Mouse (Mus musculus) myocyte (in vitro differentiated cells): ENCODE measurements around the gene Shank2. TPM values are rescaled to one million over a fixed set of nuclear protein-coding genes. Genes with fewer than 3 reads are reported as not detected.

Experiments used
- H3K27me3 ChIP-seq: one replicate; pipeline ENCODE4 v1.6.1; 2011; ENCODE audit not compliant: control insufficient read depth, insufficient read depth, insufficient read length
- H3K36me3 ChIP-seq: one replicate; pipeline ENCODE4 v1.6.1; 2011; ENCODE audit not compliant: control insufficient read depth, insufficient read depth
- H3K4me2 ChIP-seq: one replicate; pipeline ENCODE4 v1.6.1; 2011; ENCODE audit warnings: low read depth, control low read depth
- H3K4me3 ChIP-seq: one replicate; pipeline ENCODE4 v1.5.1; 2011; ENCODE audit warnings: mild to moderate bottlenecking, control low read depth, moderate library complexity
- H3K79me2 ChIP-seq: one replicate; pipeline ENCODE4 v1.6.1; 2011; ENCODE audit not compliant: control insufficient read depth, insufficient read depth
- H3ac ChIP-seq: one replicate; pipeline ENCODE4 v1.6.1; 2011; ENCODE audit not compliant: control insufficient read depth, insufficient read length
- CEBPB ChIP-seq: IDR thresholded peaks from 2 replicates; pipeline ENCODE4 v1.6.1; 2011; ENCODE audit warnings: mild to moderate bottlenecking, moderate library complexity; ENCODE audit not compliant: poor library complexity, insufficient read depth, severe bottlenecking
- E2F4 ChIP-seq: IDR thresholded peaks from one replicate; pipeline ENCODE4 v1.6.1; 2011; ENCODE audit warnings: mild to moderate bottlenecking, control low read depth, moderate library complexity; ENCODE audit not compliant: insufficient read depth
- MAX ChIP-seq: IDR thresholded peaks from one replicate; pipeline ENCODE4 v1.6.1; 2011; ENCODE audit warnings: low read depth, mild to moderate bottlenecking, control low read depth
- MYOD1 ChIP-seq, 3 experiments: IDR thresholded peaks; one replicate each; pipeline ENCODE4 v1.6.1; 2011; ENCODE audit warnings: control low read depth in 2 of 3, low read depth in 2 of 3, mild to moderate bottlenecking in 2 of 3, moderate library complexity in 1 of 3; ENCODE audit not compliant: insufficient read length in 2 of 3, control insufficient read depth in 1 of 3
- MYOG ChIP-seq, 3 experiments: IDR thresholded peaks; one replicate each; pipeline ENCODE4 v1.6.1; 2011; ENCODE audit warnings: control low read depth in 2 of 3, low read depth in 2 of 3, mild to moderate bottlenecking in 2 of 3; ENCODE audit not compliant: insufficient read length in 2 of 3, control insufficient read depth in 1 of 3, insufficient read depth in 1 of 3
- POLR2A ChIP-seq: IDR thresholded peaks from one replicate; pipeline ENCODE4 v1.6.1; 2011; ENCODE audit warnings: low read depth, mild to moderate bottlenecking, control low read depth, moderate library complexity; ENCODE audit not compliant: insufficient read length
- POLR2AphosphoS2 ChIP-seq: IDR thresholded peaks from one replicate; pipeline ENCODE4 v1.6.1; 2011; ENCODE audit warnings: low read depth, control low read depth; ENCODE audit not compliant: insufficient read length
- REST ChIP-seq: IDR thresholded peaks from one replicate; pipeline ENCODE4 v1.6.1; 2011; ENCODE audit warnings: mild to moderate bottlenecking, control low read depth, moderate library complexity; ENCODE audit not compliant: insufficient read depth, insufficient read length
- SRF ChIP-seq: IDR thresholded peaks from one replicate; pipeline ENCODE4 v1.6.1; 2011; ENCODE audit warnings: low read depth; ENCODE audit not compliant: control insufficient read depth, insufficient read length
- TCF12 ChIP-seq: IDR thresholded peaks from one replicate; pipeline ENCODE4 v1.6.1; 2011; ENCODE audit warnings: mild to moderate bottlenecking, control low read depth; ENCODE audit not compliant: poor library complexity, insufficient read depth, severe bottlenecking
- TCF3 ChIP-seq: IDR thresholded peaks from one replicate; pipeline ENCODE4 v1.6.1; 2011; ENCODE audit warnings: low read depth, control low read depth; ENCODE audit not compliant: insufficient read length
- USF1 ChIP-seq: IDR thresholded peaks from one replicate; pipeline ENCODE4 v1.6.1; 2011; ENCODE audit warnings: low read depth, mild to moderate bottlenecking, control low read depth, moderate library complexity
- polyA plus RNA-seq: library from polyadenylated mRNA; unstranded; fragments of >200 nt; fragmentation: generic; extraction: Trizol; gene quantifications from one replicate; pipeline ENCODE4 v1.2.1, GENCODE M21; 2012; ENCODE audit warnings: missing spikeins

The Shank2 gene
- polyA plus RNA-seq, 1 experiment, result 0.07 TPM

GRCm38 (mm10) chr7:144301646-144302045, 299.9 kb downstream of the Shank2 start:
- no peak overlapping the region for H3K4me2 ChIP-seq
- H3K4me3 ChIP-seq, result no peak overlapping the region
- H3K36me3 ChIP-seq, result no peaks in the 10 kb centered on the region
- no peaks in the 10 kb centered on the region for H3K79me2 ChIP-seq
- no peak overlapping the region for H3ac ChIP-seq
- no peaks in the 10 kb centered on the region for H3K27me3 ChIP-seq
- TF ChIP-seq MYOD1 (IDR thresholded peaks at IDR 0.05; ENCODE audit: control insufficient read depth in 1 of 3, insufficient read length in 2 of 3, low read depth in 2 of 3) (no peak), MYOG (IDR thresholded peaks at IDR 0.05; ENCODE audit: control insufficient read depth in 1 of 3, insufficient read depth in 1 of 3, insufficient read length in 2 of 3, low read depth in 2 of 3) (no peak), POLR2AphosphoS2 (no peak), MAX (no peak), E2F4 (no peak), TCF3 (no peak), CEBPB (no peak), POLR2A (no peak), TCF12 (no peak)

DNA sequence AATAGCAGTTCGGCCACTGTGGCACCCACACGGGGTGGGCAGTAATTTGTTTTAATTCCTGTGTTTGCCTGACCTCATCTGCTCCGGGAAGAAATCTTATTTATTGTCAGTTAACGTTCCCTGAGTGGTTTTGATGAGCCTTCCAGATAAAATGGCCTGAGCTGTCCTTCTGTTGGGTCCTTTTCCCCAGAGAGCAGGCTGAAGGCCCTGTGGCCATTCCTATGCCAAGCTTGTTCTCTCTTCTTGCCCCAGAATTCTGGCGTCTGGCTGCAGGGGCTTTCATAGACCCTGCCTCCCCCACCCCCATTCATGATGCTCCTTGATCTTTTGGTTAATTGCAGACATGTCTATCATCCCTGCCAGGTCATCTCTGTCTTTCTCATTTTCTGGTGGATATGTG, 300.8 kb downstream of the Shank2 start:
- TF ChIP-seq MAX (no peak), USF1 (no peak), POLR2A (no peak), SRF (no peak), REST (no peak), E2F4 (no peak), MYOD1 (IDR thresholded peaks at IDR 0.05; ENCODE audit: control insufficient read depth in 1 of 3, insufficient read length in 2 of 3, low read depth in 2 of 3) (no peak), CEBPB (no peak), POLR2AphosphoS2 (no peak), TCF3 (no peak), MYOG (IDR thresholded peaks at IDR 0.05; ENCODE audit: control insufficient read depth in 1 of 3, insufficient read depth in 1 of 3, insufficient read length in 2 of 3, low read depth in 2 of 3) (no peak), TCF12 (no peak)
- H3K4me2 ChIP-seq, result no peak overlapping the region
- H3ac ChIP-seq, result no peak overlapping the region
- H3K27me3 ChIP-seq, result no peaks in the 10 kb centered on the region
- no peaks in the 10 kb centered on the region for H3K79me2 ChIP-seq
- no peaks in the 10 kb centered on the region for H3K36me3 ChIP-seq
- no peak overlapping the region for H3K4me3 ChIP-seq

DNA sequence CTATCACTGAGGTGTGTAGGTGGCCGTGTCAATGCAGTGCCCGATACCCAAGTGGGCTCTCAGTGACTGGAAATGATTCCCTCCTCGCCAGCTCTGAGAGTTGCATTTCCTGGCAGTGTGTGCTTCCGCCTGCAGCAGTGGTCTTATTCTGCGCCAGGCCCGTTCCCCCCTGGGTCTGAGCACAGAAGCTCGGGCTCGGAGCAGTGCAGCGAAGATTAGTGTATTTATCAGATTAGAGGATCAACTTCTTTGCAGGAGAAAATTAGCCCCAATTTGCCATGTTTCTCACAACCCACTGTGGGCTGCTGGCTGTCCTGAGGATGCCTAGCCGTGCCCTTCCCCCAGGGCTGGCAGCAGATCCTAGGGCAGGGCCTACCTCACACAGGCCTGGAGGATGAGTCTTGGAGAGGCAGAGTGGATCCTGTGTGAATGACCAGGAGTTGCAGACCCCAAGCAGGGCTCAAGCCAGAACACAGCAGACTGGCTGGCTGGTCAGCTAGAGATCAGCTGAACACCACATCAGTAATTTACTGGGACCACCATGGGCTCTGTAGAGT, 306.2 kb downstream of the Shank2 start:
- Histone ChIP-seq H3ac (no peak overlapping the region), H3K36me3 (no peaks in the 10 kb centered on the region), H3K27me3 (no peaks in the 10 kb centered on the region), H3K4me2 (no peak overlapping the region), H3K4me3 (no peak overlapping the region), H3K79me2 (no peaks in the 10 kb centered on the region)
- TF ChIP-seq TCF12 (no peak), REST (no peak), E2F4 (no peak), SRF (no peak), MYOG (IDR thresholded peaks at IDR 0.05; ENCODE audit: control insufficient read depth in 1 of 3, insufficient read depth in 1 of 3, insufficient read length in 2 of 3, low read depth in 2 of 3) (no peak), CEBPB (no peak), POLR2A (no peak), MAX (no peak), MYOD1 (IDR thresholded peaks at IDR 0.05; ENCODE audit: control insufficient read depth in 1 of 3, insufficient read length in 2 of 3, low read depth in 2 of 3) (no peak), TCF3 (no peak), POLR2AphosphoS2 (no peak), USF1 (no peak)

DNA sequence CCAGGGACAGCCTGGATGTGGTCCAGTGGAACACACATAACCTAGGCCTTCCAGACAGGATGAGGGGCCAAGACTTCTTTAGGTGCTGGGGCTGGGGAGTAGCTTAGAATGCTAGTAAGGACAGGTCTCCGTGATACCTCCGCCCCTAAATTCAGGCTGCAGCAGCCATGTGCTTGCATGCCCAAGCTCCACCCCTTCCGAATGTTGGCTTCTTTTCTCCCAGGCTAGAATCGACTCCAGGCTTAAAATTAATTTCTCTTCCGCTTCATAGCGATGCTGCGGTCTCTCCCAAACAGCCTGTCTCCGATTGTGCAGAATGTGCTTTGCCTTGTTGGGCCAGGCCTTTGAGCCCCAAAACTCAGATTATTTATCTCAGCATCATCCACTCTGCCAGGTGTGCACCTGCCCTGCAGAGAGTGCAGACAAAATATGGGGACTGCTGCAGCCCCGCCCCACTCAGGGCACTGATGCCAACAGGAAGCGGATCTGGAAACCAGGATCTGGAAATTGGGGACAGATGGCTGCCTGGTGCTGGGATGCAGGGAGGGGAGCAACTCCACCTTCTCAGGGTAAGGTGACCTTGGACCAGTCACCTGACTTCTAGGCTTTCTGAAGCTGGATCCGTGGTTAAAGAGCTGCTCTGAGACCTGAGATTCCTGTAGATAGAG, 312.8 kb downstream of the Shank2 start:
- TF ChIP-seq POLR2A (no peak), POLR2AphosphoS2 (no peak), TCF3 (no peak), MYOG (IDR thresholded peaks at IDR 0.05; ENCODE audit: control insufficient read depth in 1 of 3, insufficient read depth in 1 of 3, insufficient read length in 2 of 3, low read depth in 2 of 3) (no peak), USF1 (no peak), MAX (no peak), E2F4 (no peak), REST (no peak)
- Histone ChIP-seq H3K36me3 (no peaks in the 10 kb centered on the region), H3K79me2 (no peaks in the 10 kb centered on the region), H3K27me3 (no peaks in the 10 kb centered on the region), H3K4me3 (no peak overlapping the region), H3K4me2 (no peak overlapping the region), H3ac (no peak overlapping the region)

- no peak for TF ChIP-seq MYOG (IDR thresholded peaks at IDR 0.05; ENCODE audit: control insufficient read depth in 1 of 3, insufficient read depth in 1 of 3, insufficient read length in 2 of 3, low read depth in 2 of 3)
- no peak for TF ChIP-seq MAX
- no peak for TF ChIP-seq CEBPB
- no peak for TF ChIP-seq POLR2A
- no peak for TF ChIP-seq POLR2AphosphoS2
- no peak overlapping the region for H3K4me2 ChIP-seq
- H3K79me2 ChIP-seq, result no peaks in the 10 kb centered on the region
These were observed 314.5 kb downstream of the Shank2 start for GRCm38 (mm10) chr7:144316224-144316623.

More at GRCm38 (mm10) chr7:144316224-144316623, 314.5 kb downstream of the Shank2 start:
- Histone ChIP-seq H3K36me3 (no peaks in the 10 kb centered on the region), H3ac (no peak overlapping the region), H3K4me3 (no peak overlapping the region), H3K27me3 (no peaks in the 10 kb centered on the region)
